Mouse (Mus musculus): ENCODE measurements around the gene Baz2b. TPM values are rescaled to one million over a fixed set of nuclear protein-coding genes. Genes with fewer than 3 reads are reported as not detected.

Gene Baz2b
- polyA plus RNA-seq, 1 experiment from 2014 or later: 34.0 TPM

DNA sequence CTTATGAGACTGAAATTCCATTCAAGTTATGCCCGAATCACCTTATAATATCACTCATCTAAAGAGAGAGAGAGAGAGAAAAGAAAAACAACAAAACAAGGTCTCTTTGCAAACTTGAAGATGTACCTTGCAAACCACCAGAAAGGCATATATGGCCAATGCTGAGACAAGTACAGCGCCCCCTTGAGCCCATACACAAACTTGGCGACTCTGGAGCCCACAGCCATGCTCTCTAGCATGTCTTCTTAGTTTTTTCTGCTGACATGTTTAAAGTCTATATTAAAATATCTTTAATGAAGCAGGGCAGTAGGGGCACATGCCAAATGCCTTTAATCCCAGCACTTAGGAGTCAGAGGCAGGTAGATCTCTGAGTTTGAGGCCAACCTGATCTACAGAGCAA, 36.4 kb downstream of the Baz2b start:
- H3K9ac ChIP-seq (ENCODE audit: low read length): no peak overlapping the region
- no peaks in the 10 kb centered on the region for H3K4me1 ChIP-seq (replicated peaks; ENCODE audit: control insufficient read depth, insufficient read depth)
- ATAC-seq (ENCODE audit: low FRiP score, low TSS enrichment) (no peak), DNase-seq (ENCODE audit: low spot score) (no peak)
- no peaks in the 10 kb centered on the region for H3K27me3 ChIP-seq (ENCODE audit: control insufficient read depth, insufficient read depth, low read length)
- H3K9me3 ChIP-seq (ENCODE audit: control insufficient read depth, low read length): no peaks in the 10 kb centered on the region
- H3K27ac ChIP-seq (replicated peaks): no peak overlapping the region
- TF ChIP-seq EP300 (optimal IDR thresholded peaks at IDR 0.05) (no peak), CTCF (IDR thresholded peaks at IDR 0.05; ENCODE audit: low read depth) (no peak; the same call in 1 of the 2 replicates)
- no peaks in the 10 kb centered on the region for H3K36me3 ChIP-seq (ENCODE audit: control insufficient read depth, insufficient read depth, low read length)
- H3K4me3 ChIP-seq (ENCODE audit: low read depth, low read length): no peak overlapping the region
- WGBS: 57% methylated on average over 3 of the region's 3 CpGs
- H3K4me2 ChIP-seq (replicated peaks; ENCODE audit: low read depth): no peak overlapping the region

DNA sequence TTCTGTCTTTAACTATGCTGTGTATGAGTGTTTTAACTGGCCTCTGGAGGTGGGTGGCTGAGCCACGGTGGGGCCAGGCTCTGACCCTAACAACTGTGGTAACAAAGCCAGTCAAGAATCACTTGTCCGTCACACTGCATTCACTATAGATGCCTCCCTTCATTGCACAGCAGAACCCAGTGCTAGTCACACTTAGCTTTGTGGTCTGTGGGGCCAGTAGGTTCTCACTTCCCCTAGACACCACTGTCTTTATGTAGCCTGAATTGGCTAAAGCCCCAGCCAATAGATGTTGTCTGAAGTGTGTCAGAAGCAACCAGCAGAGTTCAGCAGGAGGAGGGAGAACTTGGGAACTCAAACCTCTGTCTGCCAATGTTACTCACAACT, 37.1 kb downstream of the Baz2b start:
- Histone ChIP-seq H3K4me2 (replicated peaks; ENCODE audit: low read depth) (no peak overlapping the region), H3K4me3 (ENCODE audit: low read depth, low read length) (no peak overlapping the region), H3K4me1 (replicated peaks; ENCODE audit: control insufficient read depth, insufficient read depth) (no peaks in the 10 kb centered on the region), H3K27me3 (ENCODE audit: control insufficient read depth, insufficient read depth, low read length) (no peaks in the 10 kb centered on the region), H3K36me3 (ENCODE audit: control insufficient read depth, insufficient read depth, low read length) (no peaks in the 10 kb centered on the region), H3K9ac (ENCODE audit: low read length) (no peak overlapping the region), H3K27ac (replicated peaks) (no peak overlapping the region), H3K9me3 (ENCODE audit: control insufficient read depth, low read length) (no peaks in the 10 kb centered on the region)
- 82% methylated on average over 2 of the region's 2 CpGs for WGBS
- ATAC-seq (ENCODE audit: low FRiP score, low TSS enrichment): no peak
- no peak for DNase-seq (ENCODE audit: low spot score)
- TF ChIP-seq EP300 (optimal IDR thresholded peaks at IDR 0.05) (no peak), CTCF (IDR thresholded peaks at IDR 0.05; ENCODE audit: low read depth) (no peak)

DNA sequence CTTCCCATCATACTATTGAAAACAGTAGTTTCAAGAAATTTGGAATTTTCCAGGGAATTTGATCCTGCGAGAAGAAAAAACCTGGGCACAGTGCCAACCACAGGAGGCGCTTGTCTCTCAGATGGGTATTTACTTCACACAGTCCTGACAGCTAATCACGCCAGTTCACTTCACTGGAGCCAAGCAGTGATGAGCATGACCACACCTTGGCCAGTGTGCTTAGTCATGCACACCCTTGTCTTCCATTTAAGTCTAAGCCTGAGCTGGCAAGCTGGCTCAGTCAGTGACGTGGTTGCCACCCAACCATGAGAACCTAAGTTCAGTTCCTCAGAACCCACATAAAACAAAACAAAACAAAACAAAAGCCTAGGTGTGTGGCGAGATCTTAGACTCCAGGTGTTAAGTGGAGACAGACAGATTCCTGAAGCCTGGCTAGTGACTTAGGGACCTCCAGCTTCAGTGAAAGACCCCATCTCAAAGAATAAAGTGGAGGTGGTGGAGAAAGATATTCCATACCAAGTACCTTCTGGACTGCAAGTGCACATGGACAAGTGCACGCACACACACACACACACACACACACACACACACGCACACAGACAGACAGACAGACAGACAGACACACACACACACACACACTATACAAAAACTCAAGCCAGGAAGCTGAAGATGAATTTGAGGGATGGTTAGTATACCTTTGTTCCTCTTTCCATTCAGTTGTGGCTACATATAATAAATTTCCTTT, 37.7 kb downstream of the Baz2b start:
- Histone ChIP-seq H3K4me1 (replicated peaks; ENCODE audit: control insufficient read depth, insufficient read depth) (no peaks in the 10 kb centered on the region), H3K4me2 (replicated peaks; ENCODE audit: low read depth) (no peak overlapping the region), H3K9ac (ENCODE audit: low read length) (no peak overlapping the region), H3K27ac (replicated peaks) (no peak overlapping the region), H3K36me3 (ENCODE audit: control insufficient read depth, insufficient read depth, low read length) (no peaks in the 10 kb centered on the region), H3K4me3 (ENCODE audit: low read depth, low read length) (no peak overlapping the region), H3K27me3 (ENCODE audit: control insufficient read depth, insufficient read depth, low read length) (no peaks in the 10 kb centered on the region), H3K9me3 (ENCODE audit: control insufficient read depth, low read length) (no peaks in the 10 kb centered on the region)
- WGBS: 51% methylated on average over 7 of the region's 7 CpGs
- ATAC-seq (ENCODE audit: low FRiP score, low TSS enrichment) (peak; percentile 49; the same call in 1 of the 2 replicates), DNase-seq (ENCODE audit: low spot score) (no peak)
- TF ChIP-seq EP300 (optimal IDR thresholded peaks at IDR 0.05) (no peak), CTCF (IDR thresholded peaks at IDR 0.05; ENCODE audit: low read depth) (peak; percentile 23; the same call in 1 of the 2 replicates)

DNA sequence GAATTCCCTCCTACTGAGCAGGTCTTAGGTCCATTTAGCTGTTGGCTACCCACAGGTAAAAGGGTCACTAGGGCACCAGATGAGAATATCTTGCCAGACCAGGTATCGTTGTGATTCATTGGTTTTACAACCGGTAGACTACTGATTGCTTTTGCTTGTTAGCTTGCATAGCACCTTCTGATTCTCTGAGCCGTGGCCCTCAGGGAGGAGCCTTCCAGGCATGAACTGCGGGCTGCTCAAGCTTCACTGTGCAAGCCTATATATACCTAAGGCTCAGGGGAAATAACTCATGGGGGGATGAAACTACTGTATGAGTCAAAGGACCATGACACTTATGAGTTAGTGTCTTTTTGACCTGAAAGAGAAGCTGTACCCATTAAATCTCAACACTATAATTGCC, 42.8 kb downstream of the Baz2b start:
- H3K4me3 ChIP-seq (ENCODE audit: low read depth, low read length): no peak overlapping the region
- no peak for TF ChIP-seq EP300 (optimal IDR thresholded peaks at IDR 0.05)
- TF ChIP-seq CTCF (IDR thresholded peaks at IDR 0.05; ENCODE audit: low read depth): no peak
- no peak for ATAC-seq (ENCODE audit: low FRiP score, low TSS enrichment)
- no peak for DNase-seq (ENCODE audit: low spot score)
- no peaks in the 10 kb centered on the region for H3K4me1 ChIP-seq (replicated peaks; ENCODE audit: control insufficient read depth, insufficient read depth)
- no peak overlapping the region for H3K4me2 ChIP-seq (replicated peaks; ENCODE audit: low read depth)
- H3K9ac ChIP-seq (ENCODE audit: low read length): no peak overlapping the region
- no peaks in the 10 kb centered on the region for H3K27me3 ChIP-seq (ENCODE audit: control insufficient read depth, insufficient read depth, low read length)
- H3K27ac ChIP-seq (replicated peaks): no peak overlapping the region
- no peaks in the 10 kb centered on the region for H3K36me3 ChIP-seq (ENCODE audit: control insufficient read depth, insufficient read depth, low read length)
- WGBS: 88% methylated on average over 4 of the region's 4 CpGs
- H3K9me3 ChIP-seq (ENCODE audit: control insufficient read depth, low read length): no peaks in the 10 kb centered on the region

DNA sequence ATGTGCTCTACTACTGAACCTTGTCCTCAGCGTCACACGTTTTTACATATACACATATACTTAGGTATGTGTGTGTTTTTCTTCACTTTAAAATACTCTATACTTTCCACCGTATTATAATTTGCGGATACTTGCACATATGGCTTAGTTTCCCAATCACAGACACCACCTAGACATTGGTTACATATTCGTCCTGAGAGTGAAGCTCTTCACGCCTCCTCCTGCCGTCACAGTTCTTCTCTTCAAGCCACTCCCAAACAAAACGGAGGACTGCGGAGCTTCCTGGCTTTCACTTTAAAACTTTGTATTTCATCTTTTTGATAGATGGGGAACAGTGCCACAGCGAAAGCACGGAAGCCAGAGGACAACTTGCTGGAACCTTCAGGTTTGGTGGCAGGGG, 44.0 kb downstream of the Baz2b start:
- Histone ChIP-seq H3K27me3 (ENCODE audit: control insufficient read depth, insufficient read depth, low read length) (no peaks in the 10 kb centered on the region), H3K9ac (ENCODE audit: low read length) (no peak overlapping the region), H3K4me1 (replicated peaks; ENCODE audit: control insufficient read depth, insufficient read depth) (no peaks in the 10 kb centered on the region), H3K27ac (replicated peaks) (no peak overlapping the region), H3K9me3 (ENCODE audit: control insufficient read depth, low read length) (no peaks in the 10 kb centered on the region), H3K4me3 (ENCODE audit: low read depth, low read length) (no peak overlapping the region), H3K36me3 (ENCODE audit: control insufficient read depth, insufficient read depth, low read length) (no peaks in the 10 kb centered on the region), H3K4me2 (replicated peaks; ENCODE audit: low read depth) (no peak overlapping the region)
- ATAC-seq (ENCODE audit: low FRiP score, low TSS enrichment) (no peak), DNase-seq (ENCODE audit: low spot score) (no peak)
- TF ChIP-seq EP300 (optimal IDR thresholded peaks at IDR 0.05): no peak
- no peak for TF ChIP-seq CTCF (IDR thresholded peaks at IDR 0.05; ENCODE audit: low read depth)
- 88% methylated on average over 11 of the region's 11 CpGs for WGBS

DNA sequence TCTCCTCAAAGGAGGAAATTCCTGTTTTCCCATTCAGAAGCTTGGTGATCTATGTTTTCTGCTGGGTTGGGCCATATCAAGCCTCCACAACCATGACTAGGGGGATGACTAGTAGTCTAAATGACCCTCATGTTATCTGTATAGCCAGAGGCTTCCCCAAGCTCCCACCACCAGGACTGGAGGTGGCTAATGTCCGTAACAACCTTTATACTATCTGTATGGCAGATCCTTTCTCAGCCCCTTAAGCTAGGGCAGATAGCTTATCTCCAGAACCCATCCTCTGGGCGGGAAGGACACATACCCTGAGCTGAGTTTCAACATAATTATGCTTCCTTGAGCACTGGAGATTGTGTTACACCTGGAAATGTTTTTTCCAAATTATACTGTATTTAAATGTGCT, 45.9 kb downstream of the Baz2b start:
- ATAC-seq (ENCODE audit: low FRiP score, low TSS enrichment): no peak
- Histone ChIP-seq H3K4me1 (replicated peaks; ENCODE audit: control insufficient read depth, insufficient read depth) (no peaks in the 10 kb centered on the region), H3K27me3 (ENCODE audit: control insufficient read depth, insufficient read depth, low read length) (no peaks in the 10 kb centered on the region), H3K4me3 (ENCODE audit: low read depth, low read length) (no peak overlapping the region), H3K4me2 (replicated peaks; ENCODE audit: low read depth) (no peak overlapping the region), H3K9ac (ENCODE audit: low read length) (no peak overlapping the region), H3K36me3 (ENCODE audit: control insufficient read depth, insufficient read depth, low read length) (no peaks in the 10 kb centered on the region), H3K27ac (replicated peaks) (no peak overlapping the region), H3K9me3 (ENCODE audit: control insufficient read depth, low read length) (no peaks in the 10 kb centered on the region)
- no peak for DNase-seq (ENCODE audit: low spot score)
- TF ChIP-seq EP300 (optimal IDR thresholded peaks at IDR 0.05): no peak
- no peak for TF ChIP-seq CTCF (IDR thresholded peaks at IDR 0.05; ENCODE audit: low read depth)
- WGBS: 73% methylated on average over 2 of the region's 2 CpGs
